ENCODE assay signal across 8 mouse cellular contexts in genomic region chr1:167285356-167285755, GRCm38 (mm10). TPM values are rescaled to one million over a fixed set of nuclear protein-coding genes. Genes with fewer than 3 reads are reported as not detected.
DNase-seq lines count a peak whose midpoint lies in the region; ATAC-seq and TF ChIP-seq lines count a peak whose summit lies in the region.

No protein-coding gene starts in this region.

- peaks cover 36% of the 10 kb centered on the region for H3K27me3 ChIP-seq in erythroblast, embryonic 14.5 days (ENCODE audit: control insufficient read depth)
- H3K27me3 ChIP-seq in thymus, adult 2 months (ENCODE audit: control insufficient read depth, insufficient read depth, low read length), result no peaks in the 10 kb centered on the region
- H3K27me3 ChIP-seq in limb, embryonic 15.5 days, result 0 out of 2 replicates have a peak, but pooled peaks cover 13% of the 10 kb centered on the region
- H3K27me3 ChIP-seq in stomach, embryonic 16.5 days (ENCODE audit: control insufficient read depth, insufficient read depth, low read length), result no peaks in the 10 kb centered on the region

- no peak for TF ChIP-seq CTCF in thymus, adult 2 months (IDR thresholded peaks at IDR 0.05; ENCODE audit: borderline replicate concordance, control insufficient read depth, extremely low read depth, insufficient read depth, low read length, poor library complexity)

- H3K9me3 ChIP-seq in erythroblast, embryonic 14.5 days (ENCODE audit: control insufficient read depth, low read length), result no peaks in the 10 kb centered on the region
- H3K9me3 ChIP-seq in limb, embryonic 15.5 days, result no peaks in the 10 kb centered on the region
- no peaks in the 10 kb centered on the region for H3K9me3 ChIP-seq in stomach, embryonic 16.5 days (replicated peaks; ENCODE audit: control insufficient read depth, low read length)

- 10% methylated on average over 8 of the region's 8 CpGs for WGBS in thymus, adult 2 months
- WGBS in limb, embryonic 15.5 days, result 1% methylated on average over 8 of the region's 8 CpGs
- WGBS in stomach, embryonic 16.5 days, result 2% methylated on average over 8 of the region's 8 CpGs

- peak overlapping the region; percentile 75 for H3K4me2 ChIP-seq in limb, embryonic 15.5 days
- H3K4me2 ChIP-seq in stomach, embryonic 16.5 days (ENCODE audit: low read depth, low read length), result peak overlapping the region; percentile 82

- no peak for TF ChIP-seq POLR2A in thymus, adult 2 months (IDR thresholded peaks at IDR 0.05; ENCODE audit: control insufficient read depth, extremely low read depth, insufficient read depth, low read length, poor library complexity)

- H3K4me1 ChIP-seq in erythroblast, embryonic 14.5 days (ENCODE audit: control insufficient read depth), result peaks cover 86% of the 10 kb centered on the region
- peaks cover 20% of the 10 kb centered on the region for H3K4me1 ChIP-seq in thymus, adult 2 months (replicated peaks; ENCODE audit: control insufficient read depth, insufficient read depth, low read length)
- peaks cover 30% of the 10 kb centered on the region for H3K4me1 ChIP-seq in limb, embryonic 15.5 days
- H3K4me1 ChIP-seq in stomach, embryonic 16.5 days (ENCODE audit: control insufficient read depth, insufficient read depth, low read length), result peaks cover 32% of the 10 kb centered on the region

- peak overlapping the region; percentile 91 for H3K4me3 ChIP-seq in erythroblast, embryonic 14.5 days (replicated peaks)
- peak overlapping the region; percentile 70 for H3K4me3 ChIP-seq in thymus, adult 2 months (ENCODE audit: control insufficient read depth, insufficient read depth, low read length)
- H3K4me3 ChIP-seq in limb, embryonic 15.5 days, result peak overlapping the region; percentile 89
- H3K4me3 ChIP-seq in stomach, embryonic 16.5 days (replicated peaks; ENCODE audit: low read length), result peak overlapping the region; percentile 62

- no peak for ATAC-seq in erythroblast, adult 5-6 weeks (replicated peaks; ENCODE audit: low FRiP score, poor library complexity, severe bottlenecking)
- no peak for ATAC-seq in limb, embryonic 15.5 days (ENCODE audit: insufficient number of reproducible peaks, low FRiP score, low TSS enrichment, low read depth)
- ATAC-seq in stomach, embryonic 16.5 days (ENCODE audit: insufficient read depth, low FRiP score), result no peak

- H3K27ac ChIP-seq in thymus, adult 2 months (ENCODE audit: control insufficient read depth, insufficient read depth, low read length), result no peak overlapping the region
- peak overlapping the region; percentile 93 for H3K27ac ChIP-seq in limb, embryonic 15.5 days
- peak overlapping the region; percentile 94; the same call in 1 of the 2 replicates for H3K27ac ChIP-seq in stomach, embryonic 16.5 days (ENCODE audit: low read length)

- peak overlapping the region; percentile 68 for H3K9ac ChIP-seq in limb, embryonic 15.5 days
- H3K9ac ChIP-seq in stomach, embryonic 16.5 days (ENCODE audit: low read length), result peak overlapping the region; percentile 90

- peaks cover 3% of the 10 kb centered on the region for H3K36me3 ChIP-seq in erythroblast, embryonic 14.5 days (ENCODE audit: control insufficient read depth)
- H3K36me3 ChIP-seq in thymus, adult 2 months (ENCODE audit: control insufficient read depth, insufficient read depth, low read length), result no peaks in the 10 kb centered on the region
- no peaks in the 10 kb centered on the region for H3K36me3 ChIP-seq in limb, embryonic 15.5 days
- no peaks in the 10 kb centered on the region for H3K36me3 ChIP-seq in stomach, embryonic 16.5 days (ENCODE audit: control insufficient read depth, insufficient read depth, low read length)

- no peak for DNase-seq in thymus, adult 2 months
- no peak for DNase-seq in thymus, postnatal 36 days
- DNase-seq in adrenal gland, postnatal 14 days, result no peak
- no peak for DNase-seq in urinary bladder, postnatal 4 days (ENCODE audit: low spot score in 2 of 2)

RNA-seq across cellular contexts. Expression of gene Uck2, which starts 0.2 kb away (rescaled TPM):
- polyA plus RNA-seq in erythroblast, embryonic 14.5 days (2012), result 7.2 and 7.4 TPM in 2 replicates
- 74.2 and 79.4 TPM in 2 replicates for total RNA-seq in erythroblast, adult 5-6 weeks (2015; ENCODE audit: low replicate concordance)
- total RNA-seq in erythroblast, adult 5-6 weeks (2017; ENCODE audit: low replicate concordance), result 9.5 and 26.7 TPM in 2 replicates
- polyA plus RNA-seq in thymus, adult 2 months (2012; rRNA removed), result 107 and 117 TPM in 2 replicates
- polyA plus RNA-seq in limb, embryonic 15.5 days (2015; fragmentation: Nextera tagmentation; extraction: Ambion mirVana), result 64.9 and 69.1 TPM in 2 replicates
- 65.4 and 70.9 TPM in 2 replicates for polyA plus RNA-seq in stomach, embryonic 16.5 days (2015; fragmentation: Nextera tagmentation; extraction: Ambion mirVana)
- total RNA-seq in adrenal gland, postnatal 14 days (2021), result 65.8 and 74.6 TPM in 2 replicates

RNA-seq across cellular contexts. Expression of gene Tmco1, which starts 22.8 kb away (rescaled TPM):
- polyA plus RNA-seq in erythroblast, embryonic 14.5 days (2012), result 2.5 and 2.8 TPM in 2 replicates
- total RNA-seq in erythroblast, adult 5-6 weeks (2015; ENCODE audit: low replicate concordance), result 44.7 and 70.1 TPM in 2 replicates
- total RNA-seq in erythroblast, adult 5-6 weeks (2017; ENCODE audit: low replicate concordance), result 49.7 and 61.5 TPM in 2 replicates
- polyA plus RNA-seq in thymus, adult 2 months (2012; rRNA removed), result 31.7 and 44.9 TPM in 2 replicates
- polyA plus RNA-seq in limb, embryonic 15.5 days (2015; fragmentation: Nextera tagmentation; extraction: Ambion mirVana), result 92.8 and 104 TPM in 2 replicates
- polyA plus RNA-seq in stomach, embryonic 16.5 days (2015; fragmentation: Nextera tagmentation; extraction: Ambion mirVana), result 112 TPM in 2 replicates
- 109 and 120 TPM in 2 replicates for total RNA-seq in adrenal gland, postnatal 14 days (2021)
